Mouse (Mus musculus): ENCODE results near the gene Pbld1. TPM values are rescaled to one million over a fixed set of nuclear protein-coding genes. Genes with fewer than 3 reads are reported as not detected.

Pbld1 gene
- total RNA-seq, 2 experiments from 2014 or later = 0.35 to 0.41 TPM

DNA sequence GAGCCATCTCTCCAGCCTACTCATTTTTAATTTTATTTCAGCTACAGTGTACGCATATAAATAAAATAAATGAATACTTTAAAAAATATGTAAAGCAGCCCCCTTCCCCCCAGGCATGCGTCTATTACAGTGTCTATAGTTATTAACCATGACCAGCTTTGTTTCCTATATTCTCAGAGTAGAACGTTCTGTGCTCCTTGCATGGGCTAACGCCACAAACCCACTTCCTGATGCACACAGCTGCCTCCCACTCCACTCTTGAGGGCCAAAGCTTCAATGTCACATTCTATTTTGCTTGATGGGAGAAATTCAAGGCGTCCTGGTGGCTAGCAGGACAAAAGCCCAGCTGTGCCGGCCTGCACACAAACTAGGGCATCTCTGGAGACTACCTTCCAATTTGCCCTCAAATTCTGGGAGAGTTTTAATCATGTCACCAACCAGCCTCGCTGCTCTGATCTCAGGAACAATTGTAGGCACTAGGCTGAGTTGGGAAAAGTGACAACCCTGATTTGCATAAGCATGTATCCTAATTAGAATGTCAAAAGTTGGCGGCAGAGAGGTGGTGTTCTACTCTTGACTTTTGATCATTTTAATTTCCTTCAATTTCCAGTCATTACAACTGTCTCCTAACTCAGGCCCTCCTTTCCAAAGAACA lies 29.3 kb downstream of the Pbld1 start:
- intact Hi-C loops (cut with DNase I) = no loop called here
- DNase-seq (ENCODE audit: low spot score in 2 of 2) = no peak

DNA sequence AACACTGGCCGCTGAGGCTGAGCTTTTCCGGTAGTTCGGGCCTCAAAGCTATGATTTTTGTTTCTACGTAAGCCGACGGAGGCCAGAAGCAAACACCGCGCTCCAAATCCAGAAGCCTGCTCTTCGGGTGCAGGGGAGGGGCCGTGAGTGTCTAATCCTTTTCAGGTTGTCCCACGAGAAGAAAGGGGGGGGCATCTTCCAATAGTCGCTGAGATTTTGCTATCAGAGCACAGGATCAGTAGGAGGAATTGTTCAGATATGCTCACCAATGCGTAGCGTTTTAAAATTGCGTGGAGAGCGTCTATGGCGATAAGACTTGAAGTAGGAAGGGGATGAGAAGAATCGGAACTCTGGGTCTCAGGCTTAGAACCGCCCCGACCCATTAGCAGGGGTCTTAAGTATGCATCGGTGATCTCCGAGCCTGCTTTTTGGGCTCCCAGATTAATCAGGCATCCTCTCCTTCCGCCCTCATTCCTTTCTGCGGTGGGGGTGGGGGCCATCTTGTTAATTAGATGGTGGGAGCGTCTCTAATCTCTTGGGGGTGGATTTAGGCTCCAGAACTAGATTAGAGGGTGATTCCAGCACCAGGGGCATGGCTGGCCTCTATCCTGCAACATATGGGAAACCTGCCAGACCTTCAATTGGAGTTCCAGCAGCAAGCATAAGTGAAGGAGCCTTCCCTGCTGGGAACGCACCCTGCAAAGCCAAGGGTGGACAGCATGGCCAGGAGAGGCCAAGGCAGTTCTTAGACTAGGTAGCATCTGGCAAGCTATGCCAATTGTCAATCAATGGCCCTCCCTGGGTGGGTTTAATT lies 30.0 kb downstream of the Pbld1 start:
- DNase-seq (ENCODE audit: low spot score in 2 of 2) = peak; percentile 5 to 8
- intact Hi-C loops (cut with DNase I) = no loop called here

DNA sequence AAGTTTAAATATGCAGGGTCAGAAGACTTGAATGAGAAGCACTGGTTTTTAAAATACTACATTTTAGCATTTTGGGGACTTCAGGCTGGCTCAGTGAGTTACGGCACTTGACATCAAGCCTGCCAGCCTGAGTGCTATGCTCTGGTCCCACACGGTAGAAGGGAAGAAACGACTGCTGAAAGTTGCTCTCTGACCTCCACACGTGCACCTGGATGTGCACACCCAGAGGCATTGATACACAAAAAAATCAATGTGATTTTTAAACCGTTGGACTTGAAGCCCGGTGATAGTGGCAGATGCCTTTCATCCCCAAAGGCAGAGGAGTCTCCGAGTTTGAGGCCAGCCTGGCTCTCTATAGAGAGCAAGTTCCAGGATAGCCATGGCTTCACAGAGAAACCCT lies 32.0 kb downstream of the Pbld1 start:
- DNase-seq (ENCODE audit: low spot score in 2 of 2) = no peak
- intact Hi-C loops (cut with DNase I) = no loop called here

DNA sequence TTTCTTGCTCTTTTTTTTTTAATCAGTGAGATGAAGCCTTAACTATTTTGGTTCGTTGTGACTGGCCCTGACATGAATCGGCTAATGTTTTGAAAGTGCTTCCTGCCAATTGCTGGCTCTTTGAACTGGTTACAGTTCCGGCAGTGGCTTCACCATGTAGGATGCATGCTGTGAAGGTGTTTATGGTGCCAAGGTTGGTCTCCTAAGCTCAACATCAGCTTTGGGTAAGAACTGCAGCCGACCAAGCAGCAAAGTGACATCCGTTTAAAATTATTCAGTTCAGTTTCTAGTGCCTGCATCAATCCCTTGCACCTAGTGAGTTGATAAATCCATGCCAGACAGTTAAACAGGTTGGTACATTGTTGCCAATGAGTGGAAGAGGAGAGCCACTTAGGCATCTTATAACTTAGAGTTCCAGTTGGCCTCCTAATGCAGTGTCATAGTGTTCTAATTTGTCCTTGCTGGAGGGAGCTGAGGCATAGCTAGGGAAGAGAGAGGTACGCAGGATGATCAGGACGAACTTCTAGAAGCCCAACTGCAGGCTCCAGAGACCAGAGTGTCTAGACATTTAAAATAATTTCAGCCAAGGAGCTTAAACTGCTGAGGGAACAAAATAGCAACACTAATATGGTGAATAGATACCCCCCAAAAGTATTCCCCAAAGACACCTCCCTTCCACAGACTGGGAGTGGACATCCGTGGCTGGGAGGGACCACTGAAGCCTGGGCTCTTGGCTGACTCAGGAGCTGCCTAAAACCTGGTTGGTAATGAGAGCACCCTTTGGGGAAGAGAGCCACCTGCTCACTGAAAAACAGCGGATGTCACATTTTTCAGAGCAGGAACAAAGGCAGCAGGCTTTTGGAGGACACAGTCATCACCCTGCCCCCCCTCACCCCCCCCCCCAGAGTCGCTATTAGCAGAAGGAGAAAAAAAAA lies 32.9 kb downstream of the Pbld1 start:
- intact Hi-C loops (cut with DNase I) = no loop called here
- DNase-seq (ENCODE audit: low spot score in 2 of 2) = no peak

DNA sequence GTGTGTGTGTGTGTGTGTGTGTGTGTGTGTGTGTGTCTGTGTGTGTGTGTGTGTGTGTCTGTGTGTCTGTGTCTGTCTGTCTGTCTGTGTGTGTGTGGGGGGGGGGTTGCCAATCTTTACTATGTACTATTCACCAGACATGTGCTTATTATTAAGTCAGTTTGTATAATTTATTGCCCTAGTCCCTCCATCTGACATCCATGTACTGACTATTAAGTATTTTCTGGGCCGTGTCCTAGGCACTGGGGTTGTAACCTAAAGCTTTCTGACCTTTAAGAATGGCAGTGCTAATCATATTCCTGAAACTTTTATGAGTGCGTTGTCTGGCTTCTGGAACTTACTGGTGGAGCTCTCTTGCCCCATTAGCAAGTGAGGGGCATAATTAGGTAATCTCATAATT lies 36.8 kb downstream of the Pbld1 start:
- no peak for DNase-seq (ENCODE audit: low spot score in 2 of 2)
- intact Hi-C loops (cut with DNase I) = no loop called here

DNA sequence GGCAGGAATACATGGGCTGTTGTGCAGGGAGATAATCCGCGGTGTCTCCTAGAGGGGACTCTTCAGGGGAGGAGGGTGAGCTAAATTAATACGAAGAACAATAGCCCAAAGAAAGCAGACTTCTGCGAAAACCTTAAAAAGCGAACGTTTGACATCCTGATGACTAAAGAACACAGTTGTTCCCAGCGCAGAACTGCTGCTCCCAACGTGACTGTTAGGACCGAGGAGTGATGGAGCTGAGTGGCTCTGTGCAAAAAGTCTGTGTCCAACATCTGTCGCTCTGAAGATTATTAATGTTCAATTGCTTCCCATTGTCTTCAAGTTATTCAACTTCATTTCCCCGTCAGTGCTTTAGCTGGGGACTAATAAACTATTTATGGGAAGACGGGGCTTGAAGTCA lies 38.2 kb downstream of the Pbld1 start:
- intact Hi-C loops (cut with DNase I) = no loop called here
- no peak for DNase-seq (ENCODE audit: low spot score in 2 of 2)

DNA sequence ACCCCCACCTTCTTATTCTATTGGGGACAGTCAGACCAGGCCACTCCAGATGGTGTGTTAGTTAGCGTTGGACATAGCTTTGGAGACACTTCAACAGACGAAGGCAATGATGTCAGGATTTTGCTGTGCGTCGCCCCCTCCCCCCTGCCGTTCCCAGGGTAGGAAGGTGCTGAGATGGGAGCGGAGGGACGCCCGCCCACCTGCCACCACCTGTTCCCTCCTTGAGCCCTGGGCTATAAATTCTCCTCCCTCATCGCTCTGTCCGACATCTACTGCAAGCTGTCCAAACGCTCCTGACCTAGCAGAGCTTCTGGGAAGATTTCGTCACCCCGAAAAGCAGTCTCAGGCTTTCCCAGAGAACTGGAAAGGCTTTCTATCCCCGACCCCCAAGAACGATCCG lies 39.6 kb downstream of the Pbld1 start, which contains the start of gene Atoh7:
Gene Atoh7, plus strand, starts transcription at position 131 of the 400 bp plus-strand sequence.
- peak in 1 of 2 experiments; percentile 58 for DNase-seq (ENCODE audit: low spot score in 2 of 2)
- intact Hi-C loops (cut with DNase I) = no loop called here

DNA sequence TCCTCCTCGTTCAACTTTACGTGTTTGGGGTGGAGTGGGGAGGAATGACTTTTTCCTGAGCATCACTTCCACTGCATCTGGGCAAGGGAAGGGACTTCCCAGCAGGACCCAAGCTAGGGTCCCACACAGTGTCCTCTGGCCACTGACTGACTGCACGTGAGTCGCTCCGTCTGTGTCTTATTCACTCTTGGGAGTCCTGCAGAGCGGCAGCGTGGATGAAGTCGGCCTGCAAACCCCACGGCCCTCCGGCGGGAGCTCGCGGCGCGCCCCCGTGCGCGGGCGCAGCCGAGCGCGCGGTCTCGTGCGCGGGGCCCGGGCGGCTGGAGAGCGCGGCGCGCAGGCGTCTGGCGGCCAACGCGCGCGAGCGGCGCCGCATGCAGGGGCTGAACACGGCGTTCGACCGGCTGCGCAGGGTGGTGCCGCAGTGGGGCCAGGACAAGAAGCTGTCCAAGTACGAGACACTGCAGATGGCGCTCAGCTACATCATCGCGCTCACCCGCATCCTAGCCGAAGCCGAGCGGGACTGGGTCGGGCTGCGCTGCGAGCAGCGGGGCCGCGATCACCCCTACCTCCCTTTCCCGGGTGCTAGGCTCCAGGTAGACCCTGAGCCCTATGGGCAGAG lies 40.1 kb downstream of the Pbld1 start:
- peak; percentile 77 to 85 for DNase-seq (ENCODE audit: low spot score in 2 of 2)
- intact Hi-C loops (cut with DNase I) = loop anchor here (10.0 kb wide), 1 partner anchor 75 kb away; the partner anchor contains the start of genes Hnrnph3 and Pbld2

DNA sequence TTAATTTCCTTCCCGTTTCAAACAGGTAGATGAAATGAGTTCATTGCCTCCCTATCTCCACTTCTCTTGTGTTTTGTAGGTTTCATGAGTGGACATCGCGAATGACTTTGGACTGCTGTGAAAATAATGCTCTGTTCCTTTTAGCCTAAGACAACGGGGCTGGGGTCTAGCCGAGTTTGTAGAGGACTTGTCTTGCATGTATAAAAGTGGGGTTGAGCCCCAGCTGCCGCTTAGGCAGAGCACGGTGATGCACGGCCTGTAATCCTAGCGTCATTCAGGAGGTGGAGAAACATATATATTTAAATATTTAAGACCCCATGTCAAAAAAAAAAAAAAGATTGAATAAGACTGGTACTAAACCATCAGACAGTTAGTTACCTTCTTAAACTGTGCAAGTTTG lies 40.7 kb downstream of the Pbld1 start:
- intact Hi-C loops (cut with DNase I) = loop anchor here (10.0 kb wide), 1 partner anchor 76 kb away; the partner anchor contains the start of genes Hnrnph3 and Pbld2
- DNase-seq (ENCODE audit: low spot score in 2 of 2) = no peak

DNA sequence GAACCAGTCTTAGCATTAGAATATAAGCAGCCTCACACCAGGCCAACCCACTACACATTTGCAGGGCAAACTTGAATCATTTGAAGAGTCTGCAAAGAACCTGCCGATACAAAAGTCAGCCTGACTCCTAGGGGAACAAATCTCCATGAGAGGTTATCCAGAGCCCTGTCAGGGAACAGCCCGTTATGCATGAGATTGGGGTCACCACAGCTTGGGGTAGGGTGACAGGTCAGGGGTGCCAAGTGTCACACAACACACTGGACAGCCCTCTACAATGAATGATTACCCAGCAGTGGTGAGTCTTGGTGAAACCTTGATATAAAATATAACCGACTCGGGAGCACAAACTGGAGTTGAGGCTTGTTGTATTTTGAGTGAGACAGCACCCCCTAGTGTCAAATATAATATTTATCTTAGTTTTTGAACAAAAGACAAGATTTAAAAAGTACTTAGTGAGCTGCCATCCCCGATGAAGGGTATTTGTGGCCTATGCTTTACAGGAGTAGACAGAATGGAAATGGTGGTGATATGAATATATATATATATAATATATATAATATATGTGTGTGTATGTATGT lies 53.2 kb downstream of the Pbld1 start:
- no peak for DNase-seq (ENCODE audit: low spot score in 2 of 2)
- intact Hi-C loops (cut with DNase I) = no loop called here

DNA sequence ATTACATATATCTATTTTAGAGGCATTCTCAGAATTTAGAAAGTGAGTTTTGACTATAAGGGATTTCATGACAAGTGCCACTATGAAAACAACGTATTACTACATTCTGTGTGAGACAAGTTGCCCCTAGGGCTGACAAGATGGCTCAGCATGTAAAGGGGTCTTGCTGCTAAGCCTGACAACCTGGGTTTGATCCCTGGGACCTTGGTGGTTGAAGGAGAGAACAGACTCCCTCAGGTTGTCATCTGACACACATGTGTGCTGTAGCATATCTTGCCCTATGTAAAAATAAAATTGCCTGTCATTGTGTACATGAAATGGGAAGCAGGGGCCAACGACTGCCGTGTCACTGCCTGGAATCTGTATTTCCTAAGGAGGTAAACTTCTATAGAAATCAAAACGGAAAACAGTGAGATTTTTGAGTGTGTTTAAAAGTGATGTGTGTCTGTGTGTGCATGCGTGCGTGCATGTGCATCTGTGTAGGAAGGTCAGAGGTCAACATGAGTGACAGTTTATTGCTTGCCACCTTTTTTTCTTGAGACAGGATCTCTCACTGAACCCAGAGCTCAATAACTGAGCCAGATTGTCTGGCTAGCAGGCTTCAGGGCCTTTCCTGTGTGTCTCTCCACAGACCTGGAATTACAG lies 53.9 kb downstream of the Pbld1 start:
- no peak for DNase-seq (ENCODE audit: low spot score in 2 of 2)
- intact Hi-C loops (cut with DNase I) = no loop called here

DNA sequence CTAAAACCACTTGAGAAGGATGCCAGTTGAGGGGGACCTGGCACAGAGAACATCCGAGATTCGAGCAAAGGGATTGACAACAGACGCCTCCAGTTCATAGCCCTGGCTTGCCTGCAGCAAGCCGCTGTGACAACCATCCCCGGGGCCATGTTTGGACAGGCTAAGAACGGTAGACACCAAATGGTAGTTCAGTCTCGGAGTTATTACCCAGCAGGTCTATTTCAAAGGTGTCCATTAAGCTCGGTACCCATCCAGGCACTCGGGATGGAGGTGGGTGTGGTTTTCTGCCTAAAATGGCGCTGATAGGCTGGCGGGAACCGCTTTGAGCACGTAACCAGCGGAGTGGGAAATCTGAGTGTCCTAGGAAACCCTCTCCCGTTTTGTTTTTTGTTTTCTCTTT lies 55.9 kb downstream of the Pbld1 start:
- DNase-seq (ENCODE audit: low spot score in 2 of 2) = no peak
- intact Hi-C loops (cut with DNase I) = no loop called here

DNA sequence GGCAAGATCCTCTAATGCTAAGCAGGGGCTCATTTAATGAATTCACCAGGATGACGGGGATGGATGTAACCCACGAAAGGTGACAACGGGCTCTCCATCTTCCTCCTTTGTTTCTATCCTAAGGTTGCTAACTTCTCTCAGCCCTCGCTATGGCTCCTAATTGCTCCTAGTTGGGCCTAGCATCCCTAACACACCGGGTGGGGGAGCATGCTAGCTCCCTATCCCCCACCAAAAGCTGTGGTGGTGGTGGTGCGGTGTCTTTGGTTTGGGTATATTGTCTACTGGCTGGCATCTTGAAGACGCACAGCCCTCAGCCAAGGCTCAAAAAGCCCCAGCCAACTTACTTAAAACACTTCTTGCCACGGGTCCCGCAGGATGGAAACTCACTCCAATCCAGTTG lies 56.4 kb downstream of the Pbld1 start:
- no peak for DNase-seq (ENCODE audit: low spot score in 2 of 2)
- intact Hi-C loops (cut with DNase I) = no loop called here

DNA sequence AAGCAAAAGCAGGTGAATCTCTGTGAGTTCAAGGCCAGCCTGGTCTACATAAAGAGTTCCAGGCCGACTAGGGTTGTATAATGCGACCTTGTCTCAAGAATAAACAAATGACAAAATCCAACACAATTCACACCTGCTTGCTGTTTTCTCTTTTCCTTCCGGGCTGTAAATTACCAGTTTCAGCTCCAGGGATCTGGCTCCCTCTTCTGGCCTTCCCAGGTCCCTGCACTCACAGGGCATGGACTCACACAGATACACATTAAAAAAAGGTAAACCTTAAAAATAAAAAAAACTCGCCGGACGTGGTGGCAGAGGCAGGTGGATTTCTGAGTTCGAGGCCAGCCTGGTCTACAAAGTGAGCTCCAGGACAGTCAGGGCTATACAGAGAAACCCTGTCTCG lies 57.6 kb downstream of the Pbld1 start:
- DNase-seq (ENCODE audit: low spot score in 2 of 2) = no peak
- intact Hi-C loops (cut with DNase I) = no loop called here

DNA sequence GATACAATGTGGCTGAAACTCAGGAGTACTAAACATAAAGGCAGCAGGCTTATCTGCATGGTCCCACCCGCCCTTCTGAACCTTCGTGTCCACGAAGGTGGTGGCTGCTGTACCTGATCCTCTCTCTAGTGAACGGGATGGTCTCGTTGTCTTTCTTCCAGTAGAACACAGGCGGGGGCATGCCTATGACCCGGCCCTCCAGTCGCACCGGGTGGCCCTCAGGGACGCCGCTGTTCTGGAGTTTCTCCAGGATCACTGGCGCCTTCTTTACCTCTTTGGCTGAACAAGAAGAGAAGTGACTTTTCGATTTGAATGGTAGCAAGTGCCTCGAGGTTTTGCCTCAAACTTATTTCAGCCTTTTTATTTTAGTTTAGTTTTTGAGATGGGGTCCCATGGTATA lies 60.0 kb downstream of the Pbld1 start:
- intact Hi-C loops (cut with DNase I) = no loop called here
- DNase-seq (ENCODE audit: low spot score in 2 of 2) = no peak

DNA sequence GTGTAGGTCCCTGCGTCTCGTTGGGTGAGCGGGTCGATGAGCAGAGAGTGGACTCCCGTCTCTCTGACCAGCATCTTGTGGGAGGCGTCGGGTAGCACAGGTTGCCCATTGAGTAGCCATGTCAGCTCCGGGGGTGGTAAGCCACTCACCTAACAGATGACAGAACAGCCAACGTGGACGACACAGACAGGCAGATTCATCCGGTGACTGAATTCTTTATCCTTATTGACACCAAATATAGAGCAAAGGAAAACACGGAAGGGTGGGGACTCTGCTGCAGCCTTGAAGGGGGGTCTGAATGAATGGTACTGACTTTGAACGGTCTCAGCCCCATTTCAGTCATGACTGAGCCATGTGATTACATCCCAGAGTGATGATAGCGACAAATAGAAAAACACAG lies 62.0 kb downstream of the Pbld1 start:
- intact Hi-C loops (cut with DNase I) = no loop called here
- DNase-seq (ENCODE audit: low spot score in 2 of 2) = no peak

DNA sequence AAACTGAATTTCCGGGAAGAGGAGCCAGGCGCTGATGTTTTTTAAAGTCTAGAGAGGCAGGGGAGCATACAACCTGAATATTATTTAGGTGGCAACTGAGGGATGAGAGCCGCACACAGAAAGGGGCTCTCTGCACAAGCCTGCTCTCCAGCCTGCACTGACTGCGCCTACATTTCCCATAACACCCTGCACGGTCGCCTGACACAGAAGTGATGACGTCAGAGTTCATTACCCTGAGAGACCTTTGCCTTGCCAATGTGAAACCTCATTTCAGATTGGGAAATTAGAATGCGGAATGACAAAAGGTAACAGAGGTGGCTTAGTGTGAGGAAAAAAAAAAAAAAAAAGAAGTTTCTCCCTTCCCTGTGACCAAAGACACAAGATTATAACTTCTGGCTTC lies 62.6 kb downstream of the Pbld1 start:
- DNase-seq (ENCODE audit: low spot score in 2 of 2) = no peak
- intact Hi-C loops (cut with DNase I) = no loop called here

DNA sequence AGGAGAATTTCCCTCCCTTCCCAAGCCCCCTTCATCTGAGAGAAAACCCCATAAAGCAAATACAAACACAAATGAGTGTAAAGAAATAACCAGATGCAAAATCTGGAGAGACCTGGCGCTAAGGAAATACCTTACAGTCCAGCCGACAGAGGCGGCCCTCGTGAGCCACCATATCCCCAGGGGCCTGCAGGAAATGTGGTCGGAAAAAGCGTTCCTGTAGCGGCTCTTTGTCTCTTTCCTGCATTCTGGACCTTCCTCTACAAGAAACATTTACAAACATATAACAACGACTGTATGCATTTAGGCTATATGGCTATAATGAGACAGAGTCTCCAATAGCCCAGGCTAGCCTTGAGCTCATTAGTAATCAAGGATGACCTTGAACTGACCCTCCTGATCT lies 63.2 kb downstream of the Pbld1 start:
- no peak for DNase-seq (ENCODE audit: low spot score in 2 of 2)
- intact Hi-C loops (cut with DNase I) = no loop called here

DNA sequence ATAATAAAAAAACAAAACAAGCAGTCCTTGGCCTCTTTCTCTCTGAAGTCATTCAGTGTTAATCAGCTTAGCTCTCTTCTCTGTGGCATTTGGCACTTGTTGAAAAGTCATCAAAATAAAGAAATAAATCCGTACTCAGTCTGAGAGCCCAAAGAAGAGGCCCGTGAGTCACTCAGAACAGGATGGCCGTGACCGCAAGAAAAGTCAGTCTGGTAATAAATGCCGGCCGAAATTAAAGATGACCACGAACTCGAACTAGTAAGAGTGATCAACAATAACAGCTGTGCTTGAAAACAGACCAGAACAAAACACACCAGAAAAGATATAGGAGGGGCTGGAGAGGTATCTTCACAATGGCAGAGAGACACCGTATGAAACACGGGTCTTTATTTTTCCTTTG lies 64.1 kb downstream of the Pbld1 start:
- intact Hi-C loops (cut with DNase I) = no loop called here
- DNase-seq (ENCODE audit: low spot score in 2 of 2) = no peak

Measured in left cerebral cortex, postnatal 36 days (tissue).